Mouse (Mus musculus) Patski (cell line): ENCODE data around the gene Phf12. TPM values are rescaled to one million over a fixed set of nuclear protein-coding genes. Genes with fewer than 3 reads are reported as not detected.

Experiments used
- ATAC-seq: fragments of 100-300 bp; one replicate; pipeline ENCODE4 v1.8.0; 2021
- CTCF ChIA-PET: fragments of 350-600 bp; sonication (Branson Sonifier 250); formaldehyde crosslinking; loops from one replicate; lab custom pipeline; 2022; ENCODE audit warnings: inconsistent platforms; lab: Charles Lee
- POLR2A ChIA-PET: fragments of 350-600 bp; sonication (Branson Sonifier 250); formaldehyde crosslinking; loops from one replicate; lab custom pipeline; 2022; ENCODE audit warnings: antibody characterized with exemption, inconsistent platforms; lab: Charles Lee
- DNase-seq: peaks from one replicate; pipeline ENCODE4 v3.0.0-alpha.2; 2011; ENCODE audit warnings: low read depth, low spot score
- H3K27me3 ChIP-seq: fragments of 371-371 bp; one replicate; pipeline ENCODE4 v1.5.1; 2021
- CTCF ChIP-seq: fragments of 100-300 bp; IDR thresholded peaks from one replicate; pipeline ENCODE4 v1.5.1; 2021
- in situ Hi-C: fragments of 300-500 bp; cut with MboI; formaldehyde crosslinking; loops from 3 replicates; pipeline ENCODE4 v1.11.1; 2018; ENCODE audit warnings: low pct_unique_long_range_greater_than_20kb, mixed read lengths
- polyA plus RNA-seq: library from polyadenylated mRNA; unstranded; gene quantifications from one replicate; pipeline ENCODE4 v1.2.3, GENCODE M21; 2021

The Phf12 gene
- polyA plus RNA-seq = 60.8 TPM

GRCm38 (mm10) chr11:77982441-77982905 lies at the start of gene Phf12:
Phf12 (plus strand) TSS chr11:77982754.
- no peak for TF ChIP-seq CTCF
- POLR2A ChIA-PET = interaction anchor here (0.6 to 1.0 kb wide), 4 partner anchors 16 to 1585 kb away, joined by 3 to 4 read pairs (median 4); no protein-coding TSS in a partner anchor
- in situ Hi-C loops = no loop called here
- ATAC-seq = peak; percentile 42
- H3K27me3 ChIP-seq = peaks cover 13% of the 10 kb centered on the region
- DNase-seq = peak; percentile 96
- CTCF ChIA-PET = no interaction called here

- CTCF ChIA-PET = interaction anchor here (1.3 to 1.6 kb wide), 3 partner anchors 10 to 25 kb away, joined by 3 to 4 read pairs (median 3); no protein-coding TSS in a partner anchor
- in situ Hi-C loops = no loop called here
Observed at GRCm38 (mm10) chr11:77934111-77934521, 48.4 kb upstream of the Phf12 start.

GRCm38 (mm10) chr11:77934568-77935311 lies 47.8 kb upstream of the Phf12 start:
- ATAC-seq (no peak), DNase-seq (no peak)
- POLR2A ChIA-PET = no interaction called here
- H3K27me3 ChIP-seq = peaks cover 80% of the 10 kb centered on the region
- in situ Hi-C loops = no loop called here
- CTCF ChIA-PET = interaction anchor here (1.3 to 1.6 kb wide), 4 partner anchors 9 to 35 kb away, joined by 3 to 4 read pairs (median 3); no protein-coding TSS in a partner anchor
- no peak for TF ChIP-seq CTCF

More at GRCm38 (mm10) chr11:77934111-77934521, 48.4 kb upstream of the Phf12 start:
- no peak for TF ChIP-seq CTCF
- H3K27me3 ChIP-seq = peaks cover 81% of the 10 kb centered on the region
- DNase-seq (no peak), ATAC-seq (no peak)
- POLR2A ChIA-PET = no interaction called here

GRCm38 (mm10) chr11:77936846-77937245 lies 45.7 kb upstream of the Phf12 start:
- DNase-seq (no peak), ATAC-seq (no peak)
- ChIA-PET CTCF (no interaction called here), POLR2A (interaction anchor here (0.5 to 0.6 kb wide), 2 partner anchors 12 to 254 kb away, joined by 3 read pairs; no protein-coding TSS in a partner anchor)
- in situ Hi-C loops = no loop called here
- peaks cover 80% of the 10 kb centered on the region for H3K27me3 ChIP-seq
- TF ChIP-seq CTCF = no peak

- no peak for ATAC-seq
- in situ Hi-C loops = no loop called here
- peaks cover 75% of the 10 kb centered on the region for H3K27me3 ChIP-seq
- ChIA-PET CTCF (interaction anchor here (0.9 kb wide), 1 partner anchor 8 kb away, joined by 3 read pairs; no protein-coding TSS in a partner anchor), POLR2A (no interaction called here)
- no peak for DNase-seq
- TF ChIP-seq CTCF = no peak
Observed at GRCm38 (mm10) chr11:77937649-77938410, 44.7 kb upstream of the Phf12 start.

GRCm38 (mm10) chr11:77942230-77942629 lies 40.3 kb upstream of the Phf12 start:
- no peak for TF ChIP-seq CTCF
- peaks cover 69% of the 10 kb centered on the region for H3K27me3 ChIP-seq
- in situ Hi-C loops = no loop called here
- ChIA-PET POLR2A (no interaction called here), CTCF (interaction anchor here (2.4 kb wide), 1 partner anchor 116 kb away, joined by 7 read pairs; no protein-coding TSS in a partner anchor)
- DNase-seq (no peak), ATAC-seq (no peak)

GRCm38 (mm10) chr11:77947860-77948259 lies 34.7 kb upstream of the Phf12 start:
- H3K27me3 ChIP-seq = peaks cover 57% of the 10 kb centered on the region
- CTCF ChIA-PET = no interaction called here

GRCm38 (mm10) chr11:77950125-77950685 lies 32.3 kb upstream of the Phf12 start:
- CTCF ChIA-PET = no interaction called here
- in situ Hi-C loops = loop anchor here (10.0 kb wide), 1 partner anchor 205 kb away; no protein-coding TSS in a partner anchor
- no peak for TF ChIP-seq CTCF
- peaks cover 49% of the 10 kb centered on the region for H3K27me3 ChIP-seq
- ATAC-seq (no peak), DNase-seq (no peak)
- POLR2A ChIA-PET = no interaction called here

More at GRCm38 (mm10) chr11:77947860-77948259, 34.7 kb upstream of the Phf12 start:
- no peak for DNase-seq
- no peak for TF ChIP-seq CTCF
- POLR2A ChIA-PET = no interaction called here
- in situ Hi-C loops = no loop called here
- no peak for ATAC-seq

- DNase-seq (no peak), ATAC-seq (no peak)
- no peak for TF ChIP-seq CTCF
- peaks cover 49% of the 10 kb centered on the region for H3K27me3 ChIP-seq
- in situ Hi-C loops = loop anchor here (10.0 kb wide), 1 partner anchor 206 kb away; no protein-coding TSS in a partner anchor
- POLR2A ChIA-PET = no interaction called here
- CTCF ChIA-PET = no interaction called here
Observed at GRCm38 (mm10) chr11:77950797-77951228, 31.7 kb upstream of the Phf12 start.

GRCm38 (mm10) chr11:77953671-77954070 lies 28.9 kb upstream of the Phf12 start:
- ChIA-PET CTCF (interaction anchor here (1.4 kb wide), 1 partner anchor 20 kb away, joined by 3 read pairs; no protein-coding TSS in a partner anchor), POLR2A (no interaction called here)
- DNase-seq = no peak
- no peak for TF ChIP-seq CTCF
- peaks cover 51% of the 10 kb centered on the region for H3K27me3 ChIP-seq
- in situ Hi-C loops = loop anchor here (10.0 kb wide), 1 partner anchor 209 kb away; no protein-coding TSS in a partner anchor
- no peak for ATAC-seq
